Mouse (Mus musculus) kidney, adult 2 months (tissue): Measurements from ENCODE around the gene Dgke. TPM values are rescaled to one million over a fixed set of nuclear protein-coding genes. Genes with fewer than 3 reads are reported as not detected.
A peak's percentile ranks its signal among the peaks of the same experiment; 100 is the strongest.

Source experiments
- DNase-seq: peaks from one replicate; pipeline ENCODE4 v3.0.0; 2021
- H3K27ac ChIP-seq: fragments of 200-500 bp; 2 replicates; pipeline ENCODE4 v1.5.1; 2012; ENCODE audit warnings: low read depth, low read length, control low read depth, inconsistent platforms; ENCODE audit not compliant: insufficient read depth
- H3K27me3 ChIP-seq: fragments of 200-500 bp; replicated peaks from 2 replicates; pipeline ENCODE4 v1.6.1; 2012; ENCODE audit warnings: mild to moderate bottlenecking, moderate library complexity, low read length, inconsistent platforms; ENCODE audit not compliant: control insufficient read depth, insufficient read depth
- H3K36me3 ChIP-seq: fragments of 200-500 bp; 2 replicates; pipeline ENCODE4 v1.6.1; 2012; ENCODE audit warnings: mild to moderate bottlenecking, moderate library complexity, low read length, inconsistent platforms; ENCODE audit not compliant: control insufficient read depth, insufficient read depth
- H3K4me1 ChIP-seq: fragments of 200-500 bp; 2 replicates; pipeline ENCODE4 v1.6.1; 2011; ENCODE audit warnings: low read length; ENCODE audit not compliant: control insufficient read depth, insufficient read depth
- H3K4me3 ChIP-seq: fragments of 200-500 bp; 2 replicates; pipeline ENCODE4 v1.5.1; 2011; ENCODE audit warnings: mild to moderate bottlenecking, low read depth, low read length, control low read depth; ENCODE audit not compliant: insufficient read depth
- CTCF ChIP-seq: fragments of 200-500 bp; conservative IDR thresholded peaks from 2 replicates; pipeline ENCODE4 v1.5.1; 2011; ENCODE audit warnings: low read depth, mild to moderate bottlenecking, control low read depth, low read length, moderate library complexity, mixed read lengths; ENCODE audit not compliant: insufficient read depth, insufficient read length
- POLR2A ChIP-seq: fragments of 200-500 bp; IDR thresholded peaks from one replicate; pipeline ENCODE4 v1.6.1; 2011; ENCODE audit warnings: low read depth, low read length, control low read depth
- WGBS: fragments of 180-500 bp; shearing (Covaris S2); methylation state at CpG from one replicate; pipeline ENCODE4 v1.1.7; 2018; 5-methylcytosine and 5-hydroxymethylcytosine counted together
- polyA plus RNA-seq: library from polyadenylated mRNA; depleted of rRNA; stranded (reverse); fragments of >200 nt; gene quantifications from 2 replicates; pipeline ENCODE4 v1.2.3, GENCODE M21; 2012

Gene Dgke
- polyA plus RNA-seq, 1 experiment: 2.4 TPM

DNA sequence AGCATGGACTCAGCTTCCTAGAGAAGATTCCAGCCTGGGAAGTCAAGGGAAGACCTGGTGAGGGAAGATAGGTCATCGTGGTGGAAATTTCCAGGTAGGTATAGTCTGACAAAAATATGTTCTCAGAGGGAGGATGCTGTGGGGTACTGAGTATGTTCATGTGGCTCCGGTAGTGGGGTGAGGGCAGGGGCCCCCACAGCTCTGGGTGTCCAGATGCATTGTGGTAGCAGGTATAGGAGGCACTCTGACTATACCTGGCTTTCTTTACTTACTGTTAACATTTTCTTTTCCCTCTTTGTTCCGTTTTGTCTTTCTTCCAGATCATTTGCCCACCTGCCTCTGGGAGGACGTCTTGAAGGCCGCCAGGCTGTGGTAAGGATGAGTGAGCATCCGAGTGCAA is 524 bp downstream of the Dgke start:
- H3K27ac ChIP-seq: no peak overlapping the region
- DNase-seq: no peak
- TF ChIP-seq CTCF: no peak
- no peak for TF ChIP-seq POLR2A
- no peaks in the 10 kb centered on the region for H3K4me1 ChIP-seq
- H3K27me3 ChIP-seq: no peaks in the 10 kb centered on the region
- H3K36me3 ChIP-seq: no peaks in the 10 kb centered on the region
- WGBS: 73% methylated on average over 6 of the region's 6 CpGs
- H3K4me3 ChIP-seq: no peak overlapping the region

DNA sequence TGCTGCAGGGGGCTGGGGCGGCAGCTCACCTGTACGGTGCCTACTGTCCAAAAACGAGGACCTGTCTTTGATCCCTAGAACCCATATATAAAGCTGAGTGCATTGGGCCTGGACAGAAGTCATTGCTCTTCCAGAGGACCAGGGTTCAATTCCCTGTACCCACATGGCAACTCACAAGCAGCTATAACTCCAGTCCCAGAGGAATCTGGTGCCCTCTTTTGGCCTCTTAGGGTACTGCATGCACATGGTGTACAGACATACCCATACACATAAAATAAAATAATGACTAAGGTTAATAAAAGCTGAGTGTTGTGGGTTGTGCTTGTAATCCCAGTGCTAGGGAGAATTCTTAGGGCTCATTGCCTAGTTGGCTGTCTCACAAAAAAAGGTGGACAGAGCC is 1.4 kb downstream of the Dgke start:
- H3K36me3 ChIP-seq: no peaks in the 10 kb centered on the region
- TF ChIP-seq CTCF: 0 out of 2 replicates have a peak, but pooled peaks have one; percentile 21
- TF ChIP-seq POLR2A: no peak
- no peaks in the 10 kb centered on the region for H3K27me3 ChIP-seq
- DNase-seq: no peak
- 97% methylated on average over 3 of the region's 3 CpGs for WGBS
- no peaks in the 10 kb centered on the region for H3K4me1 ChIP-seq
- H3K27ac ChIP-seq: no peak overlapping the region
- H3K4me3 ChIP-seq: no peak overlapping the region

DNA sequence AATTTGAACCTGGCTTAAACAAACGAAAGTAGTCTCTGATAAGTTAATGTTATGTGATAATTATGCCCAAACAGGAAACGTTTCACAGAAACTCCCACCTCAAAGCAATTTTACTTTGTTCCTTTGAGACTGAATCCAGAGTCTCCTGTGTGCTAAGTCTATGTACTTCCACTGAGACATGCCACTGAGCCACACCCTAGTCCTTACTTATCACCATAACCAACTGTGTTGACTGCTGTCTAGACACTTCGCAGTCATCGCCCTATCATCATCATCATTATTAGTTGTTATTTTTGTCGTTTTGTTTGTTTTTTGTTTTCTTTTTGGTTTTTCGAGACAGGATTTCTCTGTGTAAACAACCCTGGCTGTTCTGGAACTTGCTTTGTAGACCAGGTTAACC is 2.3 kb downstream of the Dgke start:
- H3K36me3 ChIP-seq: no peaks in the 10 kb centered on the region
- no peak overlapping the region for H3K4me3 ChIP-seq
- TF ChIP-seq POLR2A (no peak), CTCF (no peak)
- DNase-seq: no peak
- WGBS: 72% methylated on average over 6 of the region's 6 CpGs
- H3K27me3 ChIP-seq: no peaks in the 10 kb centered on the region
- H3K4me1 ChIP-seq: no peaks in the 10 kb centered on the region; the same call in 1 of the 2 replicates
- no peak overlapping the region for H3K27ac ChIP-seq

DNA sequence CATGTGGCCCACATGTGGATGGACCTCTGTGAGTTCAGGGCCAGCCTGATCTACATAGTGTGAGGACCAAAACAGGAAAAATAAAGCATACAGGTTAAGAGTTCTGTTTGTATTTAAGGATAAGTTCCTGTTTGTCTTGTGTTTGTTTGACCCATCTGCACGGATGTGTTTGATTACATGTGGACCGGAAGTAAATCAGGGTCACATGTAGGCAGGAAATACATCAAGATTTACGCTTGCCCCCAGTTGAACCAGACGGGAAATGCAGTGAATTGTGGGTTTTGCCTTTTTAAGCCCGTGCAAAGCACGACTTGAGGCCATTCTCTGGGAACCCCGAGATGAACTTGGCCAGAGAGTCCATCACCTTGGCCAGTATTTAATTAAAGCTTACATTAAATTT is 5.3 kb downstream of the Dgke start:
- H3K27ac ChIP-seq: no peak overlapping the region
- TF ChIP-seq CTCF: no peak
- TF ChIP-seq POLR2A: no peak
- DNase-seq: peak; percentile 28
- no peaks in the 10 kb centered on the region; the same call in 1 of the 2 replicates for H3K4me1 ChIP-seq
- no peaks in the 10 kb centered on the region for H3K27me3 ChIP-seq
- no peak overlapping the region for H3K4me3 ChIP-seq
- WGBS: 58% methylated on average over 7 of the region's 7 CpGs
- no peaks in the 10 kb centered on the region for H3K36me3 ChIP-seq

DNA sequence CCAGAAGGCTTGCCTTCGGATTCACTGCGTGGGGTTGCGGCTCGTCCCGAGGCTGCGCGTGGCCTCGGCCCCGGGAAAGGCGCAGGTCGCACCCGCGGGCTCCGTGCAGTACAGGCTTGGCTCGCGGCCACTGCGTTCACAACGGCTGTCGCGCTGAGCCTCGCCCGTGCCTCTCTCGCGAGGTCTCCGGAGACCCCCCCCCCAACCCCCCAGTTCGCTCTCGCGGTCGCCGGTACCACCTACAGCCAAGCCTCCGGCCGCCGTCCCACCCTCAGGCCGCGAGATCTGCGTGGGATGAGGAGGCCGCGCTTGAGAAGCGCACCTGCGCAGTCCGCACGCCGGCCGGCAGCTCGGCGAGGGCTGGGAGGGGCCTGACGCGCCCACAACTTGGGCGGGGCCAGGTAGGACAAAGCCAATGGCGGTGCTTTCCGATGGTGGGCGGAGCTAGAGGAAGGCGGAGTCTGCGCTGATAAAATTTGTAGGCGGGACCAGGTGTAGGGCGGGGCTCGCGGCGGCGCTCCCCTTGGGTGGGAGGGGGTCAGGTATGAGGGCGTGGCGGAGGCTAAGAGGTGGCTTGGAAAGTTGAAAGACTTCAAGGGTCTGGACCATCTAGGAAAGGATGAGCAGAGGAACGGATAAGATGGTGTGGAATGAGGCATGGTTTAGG is 6.1 kb downstream of the Dgke start:
- no peak overlapping the region for H3K27ac ChIP-seq

DNA sequence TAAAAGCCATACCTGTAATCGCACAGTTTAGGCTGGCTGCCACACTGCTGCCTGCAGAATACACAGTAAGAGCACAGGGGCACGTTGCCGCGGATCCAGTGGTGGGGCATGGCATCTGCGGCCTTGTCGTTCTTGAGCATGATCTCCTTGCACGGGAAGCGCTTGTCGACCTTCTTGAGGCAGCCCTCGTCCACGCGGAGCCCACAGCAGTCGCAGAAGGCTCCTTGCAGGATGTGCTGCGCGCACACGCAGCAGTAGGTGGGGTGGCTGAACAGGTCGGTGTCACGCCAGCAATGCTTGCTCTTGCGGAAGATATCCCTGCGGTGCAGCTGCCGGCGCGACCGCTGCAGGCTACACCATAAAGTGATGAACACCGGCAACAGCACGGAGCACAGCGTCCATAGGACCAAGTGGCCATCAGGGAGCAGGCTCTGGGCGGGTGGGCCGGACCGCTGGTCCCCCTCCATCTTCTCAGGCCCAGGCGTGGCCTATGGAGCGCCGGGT is 6.7 kb downstream of the Dgke start:
- WGBS: under 1% methylated on average over 33 of the region's 33 CpGs
- no peaks in the 10 kb centered on the region for H3K36me3 ChIP-seq
- no peaks in the 10 kb centered on the region for H3K27me3 ChIP-seq
- no peaks in the 10 kb centered on the region; the same call in 1 of the 2 replicates for H3K4me1 ChIP-seq
- H3K4me3 ChIP-seq: peak overlapping the region; percentile 67
- DNase-seq: peak; percentile 26
- no peak for TF ChIP-seq POLR2A
- H3K27ac ChIP-seq: no peak overlapping the region

More for the DNA sequence above, 6.1 kb downstream of the Dgke start:
- peak; percentile 95 for DNase-seq
- no peaks in the 10 kb centered on the region for H3K36me3 ChIP-seq
- no peaks in the 10 kb centered on the region for H3K27me3 ChIP-seq
- TF ChIP-seq POLR2A (no peak), CTCF (no peak)
- H3K4me1 ChIP-seq: no peaks in the 10 kb centered on the region; the same call in 1 of the 2 replicates
- H3K4me3 ChIP-seq: peak overlapping the region; percentile 67
- 1% methylated on average over 63 of the region's 63 CpGs for WGBS

DNA sequence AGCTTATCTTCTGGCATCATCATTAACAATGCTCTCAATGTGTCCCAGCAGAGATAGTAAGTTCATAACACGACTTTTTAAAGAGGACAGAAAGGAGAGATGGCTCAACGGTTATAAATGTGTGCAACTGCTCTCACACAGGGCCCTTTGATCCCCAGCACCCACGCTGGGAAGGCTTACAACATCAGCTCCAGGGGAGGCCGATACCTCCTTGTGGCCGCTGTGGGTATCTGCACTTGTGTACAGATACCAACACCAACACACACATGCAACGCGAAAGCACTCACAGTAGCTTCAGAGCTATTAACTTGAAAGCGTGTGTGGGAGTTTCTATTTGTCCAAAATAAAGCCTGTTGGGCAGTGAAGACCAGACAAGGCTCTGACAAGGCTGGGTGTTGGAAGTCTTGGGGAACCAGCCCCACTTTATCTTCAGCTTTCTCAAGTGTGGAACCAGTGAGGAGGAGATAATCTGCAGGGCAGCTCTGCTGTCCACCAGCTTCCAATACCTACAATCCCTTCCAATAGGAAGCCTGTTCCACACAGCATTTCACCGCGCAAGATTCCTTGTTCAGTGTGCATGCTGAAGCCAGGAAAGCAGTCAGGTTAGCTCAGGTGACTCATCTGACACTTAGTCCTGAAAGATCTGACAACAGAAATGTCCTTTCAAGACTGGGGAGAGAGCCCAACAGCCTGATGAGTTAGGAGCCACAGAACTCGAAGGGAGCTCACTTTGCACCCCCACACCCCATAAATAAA is 8.0 kb downstream of the Dgke start:
- TF ChIP-seq CTCF (peak; percentile 53), POLR2A (no peak)
- no peak overlapping the region for H3K4me3 ChIP-seq
- no peaks in the 10 kb centered on the region for H3K27me3 ChIP-seq
- no peak overlapping the region for H3K27ac ChIP-seq
- WGBS: 72% methylated on average over 11 of the region's 11 CpGs
- DNase-seq: peak; percentile 27
- H3K4me1 ChIP-seq: no peaks in the 10 kb centered on the region; the same call in 1 of the 2 replicates
- H3K36me3 ChIP-seq: no peaks in the 10 kb centered on the region
